Mouse (Mus musculus) CD8-positive naive resting alpha-beta T cell, adult 57 days (primary cell): ENCODE data around the gene Ugt1a7c. TPM values are rescaled to one million over a fixed set of nuclear protein-coding genes. Genes with fewer than 3 reads are reported as not detected.

ENCODE experiments used
- total RNA-seq: library from RNA; stranded (reverse); gene quantifications from one replicate; pipeline ENCODE4 v1.2.4, GENCODE M21; 2023

Ugt1a7c gene
- 0.34 TPM for total RNA-seq

GRCm38 (mm10) chr1:88094941-88095492, at the start of gene Ugt1a7c:
TSS of gene Ugt1a7c (plus strand) at chr1:88095062.

GRCm38 (mm10) chr1:88055088-88055487, 39.8 kb upstream of the Ugt1a7c start, which contains the start of gene Ugt1a10:
TSS of gene Ugt1a10 (plus strand) at chr1:88055388.

GRCm38 (mm10) chr1:88070495-88070894, 24.4 kb upstream of the Ugt1a7c start, which contains the start of gene Ugt1a9:
TSS of gene Ugt1a9 (plus strand) at chr1:88070800.

GRCm38 (mm10) chr1:88087513-88087912, 7.3 kb upstream of the Ugt1a7c start, which contains the start of gene Ugt1a8:
TSS of gene Ugt1a8 (plus strand) at chr1:88087813.

GRCm38 (mm10) chr1:88103019-88103418, 8.2 kb downstream of the Ugt1a7c start, which contains the start of gene Ugt1a6b:
TSS of gene Ugt1a6b (plus strand) at chr1:88103252.

GRCm38 (mm10) chr1:88134457-88135011, 39.7 kb downstream of the Ugt1a7c start, which contains the start of gene Ugt1a6a:
TSS of gene Ugt1a6a (plus strand) at chr1:88134809.

GRCm38 (mm10) chr1:88165711-88166110, 70.8 kb downstream of the Ugt1a7c start, which contains the start of gene Ugt1a5:
TSS of gene Ugt1a5 (plus strand) at chr1:88166012.

GRCm38 (mm10) chr1:88200456-88200855, 105.6 kb downstream of the Ugt1a7c start, which contains the start of gene Ugt1a2:
TSS of gene Ugt1a2 (plus strand) at chr1:88200601.

GRCm38 (mm10) chr1:88205294-88205922, 110.5 kb downstream of the Ugt1a7c start, which contains the start of gene Dnajb3:
TSS of gene Dnajb3 (minus strand) at chr1:88205782.

GRCm38 (mm10) chr1:88211812-88212211, 117.0 kb downstream of the Ugt1a7c start, which contains the start of gene Ugt1a1:
TSS of gene Ugt1a1 (plus strand) at chr1:88211959.

GRCm38 (mm10) chr1:88226670-88227379, 132.0 kb downstream of the Ugt1a7c start, which contains the start of gene Mroh2a:
TSS of gene Mroh2a (plus strand) at chr1:88226986.

Other genes starting within 250 kb of the Ugt1a7c start
- gene Dgkd, start 241.8 kb upstream of the Ugt1a7c start, total RNA-seq: 199 TPM
- 19.4 TPM for gene Usp40, start 86.5 kb upstream of the Ugt1a7c start, total RNA-seq
- not detected for gene Ugt1a10, start 39.7 kb upstream of the Ugt1a7c start, total RNA-seq
- gene Ugt1a9, start 24.3 kb upstream of the Ugt1a7c start, total RNA-seq: not detected
- not detected for gene Ugt1a8, start 7.2 kb upstream of the Ugt1a7c start, total RNA-seq
- gene Ugt1a6b, start 8.2 kb downstream of the Ugt1a7c start, total RNA-seq: not detected
- gene Ugt1a6a, start 39.7 kb downstream of the Ugt1a7c start, total RNA-seq: 1.2 TPM
- not detected for gene Ugt1a5, start 71.0 kb downstream of the Ugt1a7c start, total RNA-seq
- gene Ugt1a2, start 105.5 kb downstream of the Ugt1a7c start, total RNA-seq: not detected
- gene Dnajb3, start 110.7 kb downstream of the Ugt1a7c start, total RNA-seq: 1.0 TPM
- not detected for gene Ugt1a1, start 116.9 kb downstream of the Ugt1a7c start, total RNA-seq
- gene Mroh2a, start 131.9 kb downstream of the Ugt1a7c start, total RNA-seq: not detected
- gene Hjurp, start 182.6 kb downstream of the Ugt1a7c start, total RNA-seq: 111 TPM
- gene Trpm8, start 182.6 kb downstream of the Ugt1a7c start, total RNA-seq: not detected